Mouse (Mus musculus) midbrain, embryonic 10.5 days (tissue): Measurements from ENCODE around the gene Fancd2. TPM values are rescaled to one million over a fixed set of nuclear protein-coding genes. Genes with fewer than 3 reads are reported as not detected.

ENCODE experiments used
- DNase-seq: peaks from one replicate; pipeline ENCODE4 v3.0.0-alpha.2; 2017; ENCODE audit warnings: low spot score
- H3K27ac ChIP-seq: fragments of 300-500 bp; sonication (generic); replicated peaks from 2 replicates; pipeline ENCODE4 v1.5.1; 2016; ENCODE audit warnings: mild to moderate bottlenecking
- H3K27me3 ChIP-seq: fragments of 300-500 bp; sonication (generic); 2 replicates; pipeline ENCODE4 v1.6.1; 2016; ENCODE audit warnings: low read depth, mild to moderate bottlenecking; ENCODE audit not compliant: poor library complexity, severe bottlenecking
- H3K36me3 ChIP-seq: fragments of 300-500 bp; sonication (generic); 2 replicates; pipeline ENCODE4 v1.6.1; 2016; ENCODE audit warnings: mild to moderate bottlenecking, moderate library complexity
- H3K4me1 ChIP-seq: fragments of 300-500 bp; sonication (generic); 2 replicates; pipeline ENCODE4 v1.6.1; 2016
- H3K4me3 ChIP-seq: fragments of 300-500 bp; sonication (generic); 2 replicates; pipeline ENCODE4 v1.5.1; 2016; ENCODE audit warnings: mild to moderate bottlenecking, moderate library complexity
- H3K9me3 ChIP-seq: fragments of 300-500 bp; sonication (generic); replicated peaks from 2 replicates; pipeline ENCODE4 v1.6.1; 2016; ENCODE audit warnings: mild to moderate bottlenecking
- WGBS: fragments of 180-500 bp; shearing (Covaris S2); methylation state at CpG from one replicate; pipeline ENCODE4 v1.1.7; 2016; 5-methylcytosine and 5-hydroxymethylcytosine counted together
- polyA plus RNA-seq: library from polyadenylated mRNA; unstranded; fragments of >200 nt; fragmentation: Nextera tagmentation; extraction: Ambion mirVana; gene quantifications from 2 replicates; pipeline ENCODE4 v1.2.1, GENCODE M21; 2016

The Fancd2 gene
- polyA plus RNA-seq, result 18.1 and 18.2 TPM in 2 replicates

DNA sequence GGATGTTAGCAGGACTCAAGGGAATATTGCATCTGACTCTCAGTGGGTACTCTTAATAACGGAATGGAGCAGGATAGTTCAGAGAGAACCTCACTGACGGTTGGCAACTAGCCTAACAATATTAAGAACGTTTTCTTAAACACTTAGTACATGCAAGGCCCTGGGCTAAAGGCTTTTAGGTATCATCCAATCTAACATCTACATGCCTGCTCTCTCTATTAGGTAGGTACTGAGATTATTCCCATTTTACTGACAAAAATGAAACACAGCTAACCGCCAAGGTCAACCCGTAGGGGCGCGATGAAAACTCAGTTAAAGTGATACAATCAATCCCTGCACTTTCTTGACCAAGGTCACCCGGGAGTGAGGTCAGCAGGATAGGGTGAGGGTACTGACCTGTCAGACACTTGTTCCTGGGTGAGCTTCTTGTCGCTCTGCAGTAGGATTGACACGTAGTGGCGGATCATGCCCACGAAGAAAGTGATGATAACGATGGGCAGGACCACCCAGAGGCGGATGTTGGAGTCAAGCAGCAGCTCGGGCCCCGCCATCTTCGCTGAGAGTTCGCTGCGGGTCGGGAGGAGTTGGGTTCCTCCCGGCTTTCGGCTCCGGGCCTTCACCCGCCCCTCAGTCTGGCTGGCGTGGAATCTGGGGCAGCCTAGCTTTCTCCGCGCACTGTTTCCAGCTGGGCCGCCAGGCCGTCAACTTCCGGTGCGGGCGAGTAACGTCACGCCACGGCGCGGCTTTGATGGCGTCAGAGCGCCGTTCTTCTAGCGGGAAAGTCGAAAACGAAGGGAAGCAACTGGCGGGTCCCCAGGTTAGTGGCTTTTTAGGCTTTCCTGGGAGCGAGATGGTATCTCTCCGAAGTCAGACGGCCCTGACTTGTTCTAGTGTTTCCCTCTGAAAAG, at the start of gene Fancd2, which contains the start of gene Emc3:
TSS of gene Fancd2 (plus strand) at position 751 of the 908 bp plus-strand sequence.
TSS of gene Emc3 (minus strand) at position 721 of the 908 bp plus-strand sequence.
- H3K4me3 ChIP-seq, result peak within 1 kb of the TSS; percentile 82
- DNase-seq, result peak; percentile 94
- H3K27ac ChIP-seq, result peak within 1 kb of the TSS; percentile 90
- H3K4me1 ChIP-seq, result peaks cover 26% of the 10 kb centered on the region
- peaks cover 35% of the 10 kb centered on the region for H3K36me3 ChIP-seq
- 2% methylated on average over 47 of the region's 47 CpGs for WGBS
- no peaks in the 10 kb centered on the region for H3K9me3 ChIP-seq
- H3K27me3 ChIP-seq, result no peaks in the 10 kb centered on the region

DNA sequence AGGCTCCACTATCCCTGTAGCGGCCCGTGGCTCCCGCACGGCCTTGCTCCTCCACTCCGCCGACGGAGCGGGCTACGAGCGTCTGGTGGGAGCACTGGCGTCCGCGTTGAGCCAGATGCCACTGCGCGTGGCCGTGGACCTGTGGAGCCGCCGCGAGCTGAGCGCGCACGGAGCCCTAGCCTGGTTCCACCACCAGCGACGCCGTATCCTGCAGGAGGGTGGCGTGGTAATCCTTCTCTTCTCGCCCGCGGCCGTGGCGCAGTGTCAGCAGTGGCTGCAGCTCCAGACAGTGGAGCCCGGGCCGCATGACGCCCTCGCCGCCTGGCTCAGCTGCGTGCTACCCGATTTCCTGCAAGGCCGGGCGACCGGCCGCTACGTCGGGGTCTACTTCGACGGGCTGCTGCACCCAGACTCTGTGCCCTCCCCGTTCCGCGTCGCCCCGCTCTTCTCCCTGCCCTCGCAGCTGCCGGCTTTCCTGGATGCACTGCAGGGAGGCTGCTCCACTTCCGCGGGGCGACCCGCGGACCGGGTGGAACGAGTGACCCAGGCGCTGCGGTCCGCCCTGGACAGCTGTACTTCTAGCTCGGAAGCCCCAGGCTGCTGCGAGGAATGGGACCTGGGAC, 48.9 kb upstream of the Fancd2 start:
- H3K27me3 ChIP-seq, result peaks cover 30% of the 10 kb centered on the region
- peak overlapping the region; percentile 95 for H3K27ac ChIP-seq
- H3K36me3 ChIP-seq, result peaks cover 20% of the 10 kb centered on the region
- 1% methylated on average over 65 of the region's 65 CpGs for WGBS
- DNase-seq, result no peak
- H3K9me3 ChIP-seq, result no peaks in the 10 kb centered on the region
- peak overlapping the region; percentile 80 for H3K4me3 ChIP-seq
- H3K4me1 ChIP-seq, result peaks cover 49% of the 10 kb centered on the region

- H3K36me3 ChIP-seq, result peaks cover 26% of the 10 kb centered on the region
- H3K27ac ChIP-seq, result peak within 1 kb of the TSS; percentile 95
- WGBS, result 0% methylated on average over 26 of the region's 26 CpGs
- H3K9me3 ChIP-seq, result no peaks in the 10 kb centered on the region
- peaks cover 30% of the 10 kb centered on the region for H3K27me3 ChIP-seq
- peak; percentile 96 for DNase-seq
- peaks cover 50% of the 10 kb centered on the region for H3K4me1 ChIP-seq
- peak within 1 kb of the TSS; percentile 80 for H3K4me3 ChIP-seq
These were observed 48.3 kb upstream of the Fancd2 start, which contains the start of gene Creld1 for GRCm38 (mm10) chr6:113483100-113483615. Gene Creld1, plus strand, starts transcription at chr6:113483297.

GRCm38 (mm10) chr6:113483729-113484128, 47.8 kb upstream of the Fancd2 start:
- DNase-seq, result peak; percentile 41
- Histone ChIP-seq H3K4me1 (peaks cover 50% of the 10 kb centered on the region), H3K9me3 (no peaks in the 10 kb centered on the region), H3K27me3 (peaks cover 30% of the 10 kb centered on the region), H3K36me3 (peaks cover 32% of the 10 kb centered on the region), H3K27ac (peak overlapping the region; percentile 95), H3K4me3 (peak overlapping the region; percentile 80)
- 10% methylated on average over 10 of the region's 10 CpGs for WGBS

- H3K9me3 ChIP-seq, result no peaks in the 10 kb centered on the region
- H3K27me3 ChIP-seq, result peaks cover 8% of the 10 kb centered on the region; the same call in 1 of the 2 replicates
- no peak overlapping the region for H3K4me3 ChIP-seq
- no peak overlapping the region for H3K27ac ChIP-seq
- no peak for DNase-seq
- peaks cover 65% of the 10 kb centered on the region for H3K36me3 ChIP-seq
- H3K4me1 ChIP-seq, result peaks cover 38% of the 10 kb centered on the region
- WGBS, result 69% methylated on average over 7 of the region's 7 CpGs
These were observed 44.3 kb upstream of the Fancd2 start for GRCm38 (mm10) chr6:113487125-113487576.

- H3K9me3 ChIP-seq, result no peaks in the 10 kb centered on the region
- H3K27me3 ChIP-seq, result peaks cover 19% of the 10 kb centered on the region; the same call in 1 of the 2 replicates
- no peak overlapping the region for H3K4me3 ChIP-seq
- H3K4me1 ChIP-seq, result peaks cover 27% of the 10 kb centered on the region
- 94% methylated on average over 14 of the region's 14 CpGs for WGBS
- no peak for DNase-seq
- peaks cover 75% of the 10 kb centered on the region for H3K36me3 ChIP-seq
- no peak overlapping the region for H3K27ac ChIP-seq
These were observed 42.1 kb upstream of the Fancd2 start for GRCm38 (mm10) chr6:113489410-113489809.

DNA sequence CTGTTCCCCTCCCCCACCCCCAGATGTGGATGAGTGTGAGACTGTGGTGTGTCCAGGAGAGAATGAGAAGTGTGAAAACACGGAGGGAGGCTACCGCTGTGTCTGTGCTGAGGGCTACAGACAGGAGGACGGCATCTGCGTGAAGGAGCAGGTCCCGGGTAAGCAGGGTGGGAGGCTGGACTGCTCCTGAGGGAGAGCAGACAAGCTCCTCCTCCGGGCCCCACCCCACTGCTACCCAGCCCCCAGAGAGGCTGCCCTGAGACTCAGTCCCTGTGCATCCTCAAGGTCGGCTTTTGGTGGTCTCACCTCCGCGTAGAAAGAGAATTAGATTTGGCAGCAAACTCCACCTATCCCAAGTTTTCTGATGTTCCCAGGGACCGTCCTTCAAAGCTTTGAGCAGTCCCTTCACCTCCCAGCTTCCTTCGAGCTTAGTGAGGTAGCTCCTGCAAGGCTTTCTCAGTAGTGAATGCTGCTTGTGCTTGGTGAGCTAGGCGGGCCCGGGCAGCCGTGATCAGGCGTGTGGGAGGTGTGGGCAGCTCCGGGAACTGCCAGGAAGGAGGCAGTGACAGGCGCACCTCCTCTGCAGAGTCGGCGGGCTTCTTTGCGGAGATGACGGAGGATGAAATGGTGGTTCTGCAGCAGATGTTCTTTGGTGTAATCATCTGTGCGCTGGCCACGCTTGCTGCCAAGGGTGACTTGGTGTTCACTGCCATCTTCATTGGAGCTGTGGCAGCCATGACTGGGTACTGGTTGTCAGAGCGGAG, 39.2 kb upstream of the Fancd2 start:
- no peak overlapping the region for H3K27ac ChIP-seq
- 78% methylated on average over 24 of the region's 24 CpGs for WGBS
- no peak for DNase-seq
- no peaks in the 10 kb centered on the region for H3K9me3 ChIP-seq
- peaks cover 25% of the 10 kb centered on the region for H3K4me1 ChIP-seq
- H3K27me3 ChIP-seq, result peaks cover 37% of the 10 kb centered on the region
- no peak overlapping the region for H3K4me3 ChIP-seq
- H3K36me3 ChIP-seq, result peaks cover 57% of the 10 kb centered on the region

DNA sequence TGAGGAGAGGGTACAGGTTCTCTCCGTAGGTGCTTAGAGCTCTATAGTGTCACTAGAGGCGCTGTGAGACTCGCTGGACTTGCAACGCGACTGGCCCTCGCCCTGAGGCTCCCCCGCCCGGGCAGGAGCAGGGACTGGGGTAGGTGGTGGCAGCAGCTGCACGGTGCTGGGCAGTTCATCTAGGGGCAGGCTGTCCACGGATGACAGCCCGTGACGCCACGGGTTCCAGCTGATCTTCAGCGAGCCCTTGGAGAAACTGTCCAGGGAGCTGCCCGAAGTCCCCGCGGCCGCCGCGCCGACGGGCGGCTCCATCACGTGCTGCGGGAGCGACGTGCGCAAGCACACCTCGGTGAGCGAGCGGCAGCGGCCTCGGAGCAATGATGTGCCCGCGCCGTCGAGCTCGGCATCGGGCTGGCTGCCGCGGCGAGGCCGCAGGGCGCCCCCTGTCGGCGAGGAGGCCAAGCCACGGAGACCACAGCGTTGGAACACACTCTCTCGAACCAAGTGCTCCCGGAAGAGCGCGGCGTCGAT, 37.2 kb upstream of the Fancd2 start:
- peaks cover 20% of the 10 kb centered on the region for H3K4me1 ChIP-seq
- WGBS, result 1% methylated on average over 54 of the region's 54 CpGs
- H3K27me3 ChIP-seq, result peaks cover 37% of the 10 kb centered on the region
- H3K9me3 ChIP-seq, result no peaks in the 10 kb centered on the region
- DNase-seq, result peak; percentile 81
- peaks cover 38% of the 10 kb centered on the region for H3K36me3 ChIP-seq
- H3K4me3 ChIP-seq, result peak overlapping the region; percentile 57
- H3K27ac ChIP-seq, result peak overlapping the region; percentile 77

- Histone ChIP-seq H3K27ac (peak overlapping the region; percentile 77; the same call in 1 of the 2 replicates), H3K9me3 (no peaks in the 10 kb centered on the region), H3K27me3 (peaks cover 43% of the 10 kb centered on the region), H3K4me1 (peaks cover 20% of the 10 kb centered on the region), H3K36me3 (peaks cover 29% of the 10 kb centered on the region), H3K4me3 (peak overlapping the region; percentile 57)
- 55% methylated on average over 28 of the region's 28 CpGs for WGBS
- DNase-seq, result no peak
These were observed 36.3 kb upstream of the Fancd2 start for GRCm38 (mm10) chr6:113495071-113495675.

GRCm38 (mm10) chr6:113499346-113499745, 32.1 kb upstream of the Fancd2 start:
- no peaks in the 10 kb centered on the region for H3K36me3 ChIP-seq
- H3K4me1 ChIP-seq, result peaks cover 35% of the 10 kb centered on the region
- H3K27ac ChIP-seq, result no peak overlapping the region
- no peak overlapping the region for H3K4me3 ChIP-seq
- no peak for DNase-seq
- peaks cover 45% of the 10 kb centered on the region for H3K27me3 ChIP-seq
- WGBS, result 80% methylated on average over 6 of the region's 6 CpGs
- peaks cover 2% of the 10 kb centered on the region; the same call in 1 of the 2 replicates for H3K9me3 ChIP-seq

GRCm38 (mm10) chr6:113501388-113502084, 29.9 kb upstream of the Fancd2 start, which contains the start of gene Prrt3:
Gene Prrt3, minus strand, starts transcription at chr6:113501931.
- Histone ChIP-seq H3K27ac (peak within 1 kb of the TSS; percentile 69), H3K36me3 (no peaks in the 10 kb centered on the region), H3K9me3 (peaks cover 2% of the 10 kb centered on the region; the same call in 1 of the 2 replicates), H3K4me3 (peak within 1 kb of the TSS; percentile 63), H3K27me3 (peaks cover 27% of the 10 kb centered on the region), H3K4me1 (peaks cover 20% of the 10 kb centered on the region)
- DNase-seq, result peak; percentile 66
- WGBS, result 3% methylated on average over 32 of the region's 32 CpGs
